Mouse (Mus musculus) embryonic fibroblast, embryonic 13.5 days (primary cell): ENCODE measurements around the gene Mapk8ip1.

Source experiments
- CTCF ChIP-seq: IDR thresholded peaks from 2 replicates; pipeline ENCODE4 v1.5.1; 2011; ENCODE audit warnings: mild to moderate bottlenecking, control low read depth, low read length, moderate library complexity, borderline replicate concordance; ENCODE audit not compliant: insufficient read depth
- POLR2A ChIP-seq: IDR thresholded peaks from 2 replicates; pipeline ENCODE4 v1.6.1; 2011; ENCODE audit warnings: low read depth, mild to moderate bottlenecking, control low read depth, low read length, moderate library complexity

DNA sequence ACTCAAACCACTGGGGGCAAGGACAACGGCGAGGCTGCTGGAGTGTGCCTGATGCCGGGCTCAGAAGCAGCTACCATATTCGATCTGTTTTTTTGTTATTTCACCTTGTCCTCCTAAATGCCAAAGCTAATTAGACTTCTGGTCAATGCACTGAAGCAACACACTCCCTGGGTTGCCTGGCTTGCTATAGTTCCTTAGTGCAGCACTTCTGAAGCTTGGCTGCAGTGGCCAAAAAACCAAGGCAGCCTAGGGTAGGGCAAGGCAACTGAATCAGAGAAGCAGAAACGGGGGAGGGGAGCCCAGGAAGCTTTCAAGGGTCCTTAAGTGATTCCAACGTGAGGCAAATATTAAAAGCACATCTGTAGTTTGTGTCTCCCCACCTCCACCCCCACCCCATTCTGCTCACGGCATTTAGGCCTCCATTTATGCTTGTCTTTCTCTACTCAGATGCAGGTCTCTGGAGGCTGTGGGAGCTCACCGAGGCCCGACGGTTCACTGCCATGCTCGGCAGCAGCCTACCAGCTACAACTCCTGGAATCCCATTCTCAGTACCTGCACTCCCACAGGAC, 30.6 kb upstream of the Mapk8ip1 start:
- no peak for TF ChIP-seq CTCF
- TF ChIP-seq POLR2A: no peak
